Mouse (Mus musculus): ENCODE measurements around the gene Nxn.

GRCm38 (mm10) chr11:76336224-76336623 lies 62.7 kb downstream of the Nxn start:
- TF ChIP-seq POLR2A (IDR thresholded peaks at IDR 0.05; ENCODE audit: borderline replicate concordance, extremely low read depth, low read depth, low read length) (no peak), CTCF (IDR thresholded peaks at IDR 0.05; ENCODE audit: insufficient read depth, low read length) (no peak)

Data from lung, adult 2 months (tissue).